Mouse (Mus musculus) central nervous system, embryonic 14 days (tissue): ENCODE results near the gene Tmem138. TPM values are rescaled to one million over a fixed set of nuclear protein-coding genes. Genes with fewer than 3 reads are reported as not detected.

Experiments used
- polyA plus RNA-seq: library from polyadenylated mRNA; depleted of rRNA; stranded (reverse); fragments of >200 nt; gene quantifications from 2 replicates; pipeline ENCODE4 v1.2.3, GENCODE M21; 2012; rRNA removed

Tmem138 gene
- 32.0 and 34.1 TPM in 2 replicates for polyA plus RNA-seq

GRCm38 (mm10) chr19:10576690-10577561 is at the start of gene Tmem138, which contains the start of gene Cyb561a3:
Gene Tmem138 (minus strand): TSS chr19:10577362.
Gene Cyb561a3 (plus strand): TSS chr19:10577172.

GRCm38 (mm10) chr19:10605293-10605900 is 28.2 kb upstream of the Tmem138 start, which contains the start of the genes Ddb1 and Tkfc:
Gene Ddb1 (plus strand): TSS chr19:10605327.
Gene Tkfc (minus strand): TSS chr19:10605654.

GRCm38 (mm10) chr19:10555624-10556510 is 21.3 kb downstream of the Tmem138 start, which contains the start of gene Tmem216:
Gene Tmem216 (minus strand): TSS chr19:10556238.

GRCm38 (mm10) chr19:10525910-10526309 is 51.3 kb downstream of the Tmem138 start, which contains the start of gene Sdhaf2:
Gene Sdhaf2 (minus strand): TSS chr19:10526142.

DNA sequence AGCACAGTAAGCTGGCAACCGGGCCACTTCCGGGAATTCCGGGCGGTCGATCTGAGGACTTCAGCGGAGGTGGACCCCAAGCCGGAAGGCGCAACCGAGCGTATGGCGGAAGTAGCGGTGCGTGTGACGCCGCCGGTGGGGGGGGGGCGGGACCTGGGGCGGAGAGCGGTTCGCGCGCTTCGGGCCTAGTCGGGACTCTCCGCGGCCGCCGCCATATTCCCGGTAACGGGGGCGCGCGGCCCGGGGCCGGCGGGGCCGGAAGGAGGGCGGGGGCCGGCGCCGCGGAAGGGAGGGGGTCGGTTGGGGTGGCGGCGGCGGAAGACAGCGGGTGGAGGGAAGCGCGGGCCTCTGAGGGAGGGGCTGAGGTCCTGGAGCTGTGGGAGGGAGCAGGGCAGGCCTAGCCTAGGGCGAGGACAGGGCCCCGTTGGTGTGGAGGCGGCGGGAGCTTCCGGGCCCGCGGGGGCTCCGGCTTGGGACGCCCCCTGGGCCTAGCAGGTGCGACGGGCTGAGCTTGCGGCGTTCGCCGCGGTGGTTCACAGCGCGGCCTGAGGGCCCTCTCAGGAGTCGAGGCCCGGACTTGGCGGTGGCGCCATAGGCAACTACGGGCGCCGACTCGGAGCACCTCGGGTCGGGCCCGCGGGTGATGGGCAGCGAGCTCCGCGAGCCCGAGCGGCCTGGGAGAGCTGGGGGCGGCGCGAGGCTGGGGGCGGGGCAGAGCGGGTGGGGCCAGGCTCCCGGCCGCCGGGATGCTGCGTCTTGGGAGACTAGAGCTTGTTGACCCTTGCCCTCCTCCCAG is 51.9 kb downstream of the Tmem138 start, which contains the start of gene Cpsf7:
Cpsf7 (plus strand) TSS at position 161 of the 796 bp plus-strand sequence.

Other genes starting within 250 kb of the Tmem138 start
- 46.7 and 51.5 TPM in 2 replicates for gene Syt7, start 188.3 kb downstream of the Tmem138 start, polyA plus RNA-seq
- 1.2 and 1.5 TPM in 2 replicates for gene Lrrc10b, start 119.9 kb downstream of the Tmem138 start, polyA plus RNA-seq
- gene Ppp1r32, start 94.4 kb downstream of the Tmem138 start, polyA plus RNA-seq, result 1.9 and 2.3 TPM in 2 replicates
- 126 and 131 TPM in 2 replicates for gene Cpsf7, start 52.1 kb downstream of the Tmem138 start, polyA plus RNA-seq
- gene Sdhaf2, start 51.2 kb downstream of the Tmem138 start, polyA plus RNA-seq, result 50.1 and 51.0 TPM in 2 replicates
- gene Tmem216, start 21.1 kb downstream of the Tmem138 start, polyA plus RNA-seq, result 56.3 and 60.8 TPM in 2 replicates
- 19.2 and 19.7 TPM in 2 replicates for gene Cyb561a3, start 190 bp downstream of the Tmem138 start, polyA plus RNA-seq
- gene Ddb1, start 28.0 kb upstream of the Tmem138 start, polyA plus RNA-seq, result 233 and 239 TPM in 2 replicates
- gene Tkfc, start 28.3 kb upstream of the Tmem138 start, polyA plus RNA-seq, result 31.3 and 36.1 TPM in 2 replicates
- gene Vwce, start 56.9 kb upstream of the Tmem138 start, polyA plus RNA-seq, result 1.1 and 1.3 TPM in 2 replicates
- 0.06 and 0.07 TPM in 2 replicates for gene Pga5, start 100.7 kb upstream of the Tmem138 start, polyA plus RNA-seq
- gene Vps37c, start 111.4 kb upstream of the Tmem138 start, polyA plus RNA-seq, result 27.8 and 30.0 TPM in 2 replicates
- gene Cd5, start 161.6 kb upstream of the Tmem138 start, polyA plus RNA-seq, result 0.10 and 0.18 TPM in 2 replicates